ENCODE assay signal across 8 mouse cellular contexts in the genomic region with DNA sequence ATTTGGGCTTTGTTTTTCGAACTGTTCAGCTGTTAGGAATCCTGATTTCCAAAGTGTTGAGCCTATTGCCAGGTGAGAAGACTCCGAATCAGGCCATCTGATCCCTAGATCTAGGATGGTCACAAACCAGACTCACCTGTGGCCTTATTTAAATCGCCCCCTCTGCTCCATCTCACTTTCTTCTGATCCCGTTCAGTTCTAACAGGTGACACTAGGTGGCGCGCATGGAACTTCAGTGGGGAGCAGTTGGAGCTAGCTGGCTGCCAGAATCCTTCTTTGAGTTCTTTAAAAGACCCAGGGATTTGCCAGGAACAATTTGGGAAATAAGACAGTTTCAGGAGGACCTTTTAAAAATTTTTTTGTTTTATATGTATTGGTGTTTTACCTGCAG. TPM values are rescaled to one million over a fixed set of nuclear protein-coding genes. Genes with fewer than 3 reads are reported as not detected.
DNase-seq lines count a peak whose midpoint lies in the region; ATAC-seq and TF ChIP-seq lines count a peak whose summit lies in the region.

No protein-coding gene starts in this region.

- TF ChIP-seq CTCF in kidney, postnatal 0 days (IDR thresholded peaks at IDR 0.05; ENCODE audit: low read depth): peak; percentile 96

- ATAC-seq in embryonic facial prominence, embryonic 11.5 days (replicated peaks; ENCODE audit: insufficient number of reproducible peaks, low FRiP score, low TSS enrichment, low read depth): peak; percentile 59; the same call in 1 of the 2 replicates
- peak; percentile 69 for ATAC-seq in kidney, postnatal 0 days (replicated peaks; ENCODE audit: low FRiP score, low read depth)
- no peak for ATAC-seq in liver, embryonic 13.5 days (ENCODE audit: low read depth)
- peak; percentile 75; the same call in 1 of the 2 replicates for ATAC-seq in neural tube, embryonic 12.5 days (ENCODE audit: low FRiP score, low read depth)
- peak; percentile 63; the same call in 1 of the 2 replicates for ATAC-seq in stomach, embryonic 16.5 days (ENCODE audit: insufficient read depth, low FRiP score)

- no peaks in the 10 kb centered on the region for H3K4me1 ChIP-seq in embryonic facial prominence, embryonic 11.5 days (ENCODE audit: control insufficient read depth, insufficient read depth, low read length)
- no peaks in the 10 kb centered on the region for H3K4me1 ChIP-seq in kidney, postnatal 0 days (replicated peaks; ENCODE audit: insufficient read depth, low read length)
- no peaks in the 10 kb centered on the region for H3K4me1 ChIP-seq in liver, embryonic 13.5 days (replicated peaks)
- no peaks in the 10 kb centered on the region for H3K4me1 ChIP-seq in neural tube, embryonic 12.5 days
- H3K4me1 ChIP-seq in stomach, embryonic 16.5 days (ENCODE audit: control insufficient read depth, insufficient read depth, low read length): no peaks in the 10 kb centered on the region

- H3K9me3 ChIP-seq in embryonic facial prominence, embryonic 11.5 days (replicated peaks; ENCODE audit: control insufficient read depth, low read length): no peaks in the 10 kb centered on the region
- no peaks in the 10 kb centered on the region for H3K9me3 ChIP-seq in kidney, postnatal 0 days (replicated peaks; ENCODE audit: low read length)
- H3K9me3 ChIP-seq in liver, embryonic 13.5 days (replicated peaks): no peaks in the 10 kb centered on the region
- no peaks in the 10 kb centered on the region for H3K9me3 ChIP-seq in neural tube, embryonic 12.5 days
- no peaks in the 10 kb centered on the region for H3K9me3 ChIP-seq in stomach, embryonic 16.5 days (replicated peaks; ENCODE audit: control insufficient read depth, low read length)

- H3K9ac ChIP-seq in embryonic facial prominence, embryonic 11.5 days (replicated peaks; ENCODE audit: low read length): no peak overlapping the region
- no peak overlapping the region for H3K9ac ChIP-seq in kidney, postnatal 0 days (ENCODE audit: low read depth, low read length)
- H3K9ac ChIP-seq in liver, embryonic 13.5 days: no peak overlapping the region
- H3K9ac ChIP-seq in neural tube, embryonic 12.5 days: no peak overlapping the region
- H3K9ac ChIP-seq in stomach, embryonic 16.5 days (ENCODE audit: low read length): no peak overlapping the region

- no peaks in the 10 kb centered on the region for H3K27me3 ChIP-seq in embryonic facial prominence, embryonic 11.5 days (ENCODE audit: control insufficient read depth, insufficient read depth, low read length)
- no peaks in the 10 kb centered on the region for H3K27me3 ChIP-seq in kidney, postnatal 0 days (ENCODE audit: insufficient read depth, low read length)
- H3K27me3 ChIP-seq in liver, embryonic 13.5 days: no peaks in the 10 kb centered on the region
- no peaks in the 10 kb centered on the region for H3K27me3 ChIP-seq in neural tube, embryonic 12.5 days (replicated peaks)
- H3K27me3 ChIP-seq in stomach, embryonic 16.5 days (ENCODE audit: control insufficient read depth, insufficient read depth, low read length): no peaks in the 10 kb centered on the region

- 10% methylated on average over 6 of the region's 6 CpGs for WGBS in embryonic facial prominence, embryonic 11.5 days
- 9% methylated on average over 6 of the region's 6 CpGs for WGBS in kidney, postnatal 0 days
- WGBS in liver, embryonic 13.5 days (ENCODE audit: insufficient replicate concordance): 6% methylated on average over 6 of the region's 6 CpGs
- WGBS in neural tube, embryonic 12.5 days: 14% methylated on average over 6 of the region's 6 CpGs
- WGBS in stomach, embryonic 16.5 days: 8% methylated on average over 6 of the region's 6 CpGs

- H3K27ac ChIP-seq in embryonic facial prominence, embryonic 11.5 days (replicated peaks; ENCODE audit: low read depth, low read length): no peak overlapping the region
- H3K27ac ChIP-seq in kidney, postnatal 0 days: no peak overlapping the region
- no peak overlapping the region for H3K27ac ChIP-seq in liver, embryonic 13.5 days
- H3K27ac ChIP-seq in neural tube, embryonic 12.5 days: no peak overlapping the region
- no peak overlapping the region for H3K27ac ChIP-seq in stomach, embryonic 16.5 days (ENCODE audit: low read length)

- no peak overlapping the region for H3K4me3 ChIP-seq in embryonic facial prominence, embryonic 11.5 days (ENCODE audit: low read depth, low read length)
- H3K4me3 ChIP-seq in kidney, postnatal 0 days (replicated peaks; ENCODE audit: low read depth, low read length): no peak overlapping the region
- H3K4me3 ChIP-seq in liver, embryonic 13.5 days (replicated peaks): no peak overlapping the region
- no peak overlapping the region for H3K4me3 ChIP-seq in neural tube, embryonic 12.5 days
- H3K4me3 ChIP-seq in stomach, embryonic 16.5 days (replicated peaks; ENCODE audit: low read length): no peak overlapping the region

- H3K36me3 ChIP-seq in embryonic facial prominence, embryonic 11.5 days (replicated peaks; ENCODE audit: control insufficient read depth, insufficient read depth, low read depth, low read length): no peaks in the 10 kb centered on the region
- H3K36me3 ChIP-seq in kidney, postnatal 0 days (ENCODE audit: insufficient read depth, low read length): no peaks in the 10 kb centered on the region
- H3K36me3 ChIP-seq in liver, embryonic 13.5 days: no peaks in the 10 kb centered on the region
- no peaks in the 10 kb centered on the region for H3K36me3 ChIP-seq in neural tube, embryonic 12.5 days
- no peaks in the 10 kb centered on the region for H3K36me3 ChIP-seq in stomach, embryonic 16.5 days (ENCODE audit: control insufficient read depth, insufficient read depth, low read length)

- peak; percentile 77 for DNase-seq in 416B (ENCODE audit: low read depth)
- DNase-seq in adrenal gland, postnatal 10 days: peak; percentile 89
- peak; percentile 85 for DNase-seq in embryonic facial prominence, embryonic 11.5 days (ENCODE audit: low spot score)
- peak; percentile 68 to 79 for DNase-seq in heart, adult 9 months (ENCODE audit: low spot score in 2 of 2)
- DNase-seq in kidney, postnatal 0 days (ENCODE audit: low spot score): peak; percentile 94
- DNase-seq in liver, embryonic 13.5 days: peak; percentile 15

- H3K4me2 ChIP-seq in embryonic facial prominence, embryonic 11.5 days (ENCODE audit: low read depth, low read length): no peak overlapping the region
- no peak overlapping the region for H3K4me2 ChIP-seq in kidney, postnatal 0 days (ENCODE audit: low read length)
- no peak overlapping the region for H3K4me2 ChIP-seq in liver, embryonic 13.5 days
- no peak overlapping the region for H3K4me2 ChIP-seq in neural tube, embryonic 12.5 days (replicated peaks)
- H3K4me2 ChIP-seq in stomach, embryonic 16.5 days (ENCODE audit: low read depth, low read length): no peak overlapping the region

RNA-seq across cellular contexts. Expression of gene Tbc1d23, which starts 12.5 kb away (rescaled TPM):
- 10 to 100 TPM; 37.7 to 42.6 TPM for total RNA-seq in adrenal gland, postnatal 10 days (2021)
- polyA plus RNA-seq in embryonic facial prominence, embryonic 11.5 days (2014; fragmentation: Nextera tagmentation; extraction: Ambion mirVana): 23.1 and 25.9 TPM in 2 replicates
- polyA plus RNA-seq in kidney, postnatal 0 days (2015; fragmentation: Nextera tagmentation; extraction: Ambion mirVana): 22.5 and 24.7 TPM in 2 replicates
- 4.9 and 6.5 TPM in 2 replicates for polyA plus RNA-seq in liver, embryonic 13.5 days (2015; fragmentation: Nextera tagmentation; extraction: Ambion mirVana)
- polyA plus RNA-seq in neural tube, embryonic 12.5 days (2016; fragmentation: Nextera tagmentation; extraction: Ambion mirVana): 25.2 and 28.6 TPM in 2 replicates
- 27.8 and 27.9 TPM in 2 replicates for polyA plus RNA-seq in stomach, embryonic 16.5 days (2015; fragmentation: Nextera tagmentation; extraction: Ambion mirVana)

RNA-seq across cellular contexts. Expression of gene Tmem30c, which starts 48.8 kb away (rescaled TPM):
- total RNA-seq in adrenal gland, postnatal 10 days (2021): not detected
- polyA plus RNA-seq in embryonic facial prominence, embryonic 11.5 days (2014; fragmentation: Nextera tagmentation; extraction: Ambion mirVana): not detected in 2 replicates
- polyA plus RNA-seq in kidney, postnatal 0 days (2015; fragmentation: Nextera tagmentation; extraction: Ambion mirVana): not detected in 2 replicates
- not detected in 2 replicates for polyA plus RNA-seq in liver, embryonic 13.5 days (2015; fragmentation: Nextera tagmentation; extraction: Ambion mirVana)
- polyA plus RNA-seq in neural tube, embryonic 12.5 days (2016; fragmentation: Nextera tagmentation; extraction: Ambion mirVana): 0.14 and 0.52 TPM in 2 replicates
- polyA plus RNA-seq in stomach, embryonic 16.5 days (2015; fragmentation: Nextera tagmentation; extraction: Ambion mirVana): 0.08 TPM in 1 of 2 replicates, not detected in the other

Comparison
In these comparisons a context has a peak if more than half of its experiments do, and no peak if none do; other contexts are left out.
1. DNase-seq: peak in every context shown above with its lines; median percentile 94 in kidney, postnatal 0 days; 89 in adrenal gland, postnatal 10 days; 85 in embryonic facial prominence, embryonic 11.5 days; 77 in 416B; 74 in heart, adult 9 months; 15 in liver, embryonic 13.5 days.